Mouse (Mus musculus) gastrocnemius, postnatal 25 days (tissue): ENCODE results near the gene Zfp385b. TPM values are rescaled to one million over a fixed set of nuclear protein-coding genes. Genes with fewer than 3 reads are reported as not detected.

Source experiments
- DNase-seq: peaks from one replicate; pipeline ENCODE4 v3.0.0; 2022
- total RNA-seq, 2 experiments: library from RNA; stranded (reverse); gene quantifications; 1 replicate in 1 of 2; 2 replicates in 1 of 2; pipeline ENCODE4 v1.2.3; 2021

Gene Zfp385b
- total RNA-seq, 2 experiments from 2014 or later, result 3.7 to 15.2 TPM

- DNase-seq, result no peak
Observed at GRCm38 (mm10) chr2:77518693-77519092, 300.7 kb downstream of the Zfp385b start.

GRCm38 (mm10) chr2:77516606-77517005, 302.8 kb downstream of the Zfp385b start:
- DNase-seq, result no peak

DNA sequence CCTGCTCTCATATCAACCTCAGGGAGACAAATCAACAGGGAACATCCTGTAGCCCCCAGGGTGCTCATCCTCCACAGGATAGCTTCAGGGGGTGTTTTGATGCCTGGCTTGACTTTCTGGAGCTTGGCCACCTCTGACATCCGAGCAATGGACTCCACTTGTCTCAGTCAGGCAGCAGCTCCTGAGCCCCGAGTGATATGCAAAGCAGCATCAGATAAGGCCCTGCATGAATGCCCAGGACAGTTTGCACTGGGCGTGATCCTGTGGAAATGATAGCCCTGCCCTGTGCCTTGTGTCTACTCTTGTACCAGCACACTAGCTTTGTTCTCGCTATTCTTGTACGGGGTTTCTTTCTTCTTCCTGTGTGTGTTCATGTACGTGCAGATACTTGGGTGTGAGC, 303.8 kb downstream of the Zfp385b start:
- no peak for DNase-seq

GRCm38 (mm10) chr2:77515011-77515410, 304.4 kb downstream of the Zfp385b start:
- DNase-seq, result no peak

DNA sequence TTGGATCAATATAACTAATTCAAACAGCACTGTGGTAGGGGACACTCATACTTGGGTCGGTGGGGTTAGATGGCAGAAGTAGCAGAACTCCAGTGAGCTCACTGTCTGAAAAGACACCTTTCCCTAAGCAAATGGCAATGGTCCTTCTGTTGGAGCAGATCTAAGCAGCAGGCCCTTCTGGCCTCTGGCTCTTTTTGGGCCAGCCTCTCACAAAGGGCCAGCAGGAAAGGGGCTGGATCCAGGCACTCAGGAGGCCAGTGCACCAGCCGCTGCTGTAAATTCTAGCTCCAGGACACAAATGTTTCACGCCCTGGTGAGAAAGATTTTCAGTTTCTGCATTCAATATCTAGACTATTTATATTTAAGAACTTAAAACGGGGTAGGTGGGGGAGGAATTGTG, 305.0 kb downstream of the Zfp385b start:
- no peak for DNase-seq

DNA sequence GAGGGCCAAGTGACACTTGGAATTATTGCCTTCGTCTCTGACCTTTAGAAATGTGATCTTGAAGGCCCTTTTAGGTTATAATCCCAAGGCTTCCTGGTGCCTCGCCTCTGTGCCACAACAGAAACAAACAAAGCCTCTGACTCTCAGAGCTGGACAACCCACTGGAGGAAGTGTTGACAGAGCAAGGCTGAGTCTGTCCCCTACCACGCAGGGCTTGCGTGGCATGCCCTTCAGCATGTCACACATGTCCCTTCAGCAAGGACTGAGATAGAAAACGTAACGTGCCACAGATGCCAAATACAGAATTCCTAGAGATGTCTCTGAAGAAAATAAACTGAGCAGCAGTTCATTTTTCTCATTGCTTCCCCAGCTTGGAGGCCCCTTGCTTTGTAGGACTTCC, 310.7 kb downstream of the Zfp385b start:
- no peak for DNase-seq

DNA sequence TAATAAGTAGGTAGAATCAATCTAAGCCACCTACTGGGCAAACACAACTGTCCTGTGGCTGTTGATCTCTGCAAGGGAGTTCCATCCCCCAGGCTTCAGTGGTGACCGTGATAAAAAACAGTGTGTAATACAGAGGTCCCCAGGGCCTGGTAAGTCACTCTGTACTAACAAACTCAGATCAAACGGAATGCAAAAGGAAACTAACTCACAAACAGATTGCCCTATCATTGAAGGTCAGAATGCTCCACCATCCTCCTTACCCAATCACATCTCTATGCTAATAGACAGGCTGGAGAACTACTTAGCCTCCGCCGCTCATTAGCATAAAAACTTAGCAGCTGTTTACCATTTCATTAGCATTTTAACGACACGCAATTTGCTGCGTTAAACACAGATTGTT, 313.1 kb downstream of the Zfp385b start:
- DNase-seq, result no peak

GRCm38 (mm10) chr2:77505614-77506013, 313.8 kb downstream of the Zfp385b start:
- no peak for DNase-seq

DNA sequence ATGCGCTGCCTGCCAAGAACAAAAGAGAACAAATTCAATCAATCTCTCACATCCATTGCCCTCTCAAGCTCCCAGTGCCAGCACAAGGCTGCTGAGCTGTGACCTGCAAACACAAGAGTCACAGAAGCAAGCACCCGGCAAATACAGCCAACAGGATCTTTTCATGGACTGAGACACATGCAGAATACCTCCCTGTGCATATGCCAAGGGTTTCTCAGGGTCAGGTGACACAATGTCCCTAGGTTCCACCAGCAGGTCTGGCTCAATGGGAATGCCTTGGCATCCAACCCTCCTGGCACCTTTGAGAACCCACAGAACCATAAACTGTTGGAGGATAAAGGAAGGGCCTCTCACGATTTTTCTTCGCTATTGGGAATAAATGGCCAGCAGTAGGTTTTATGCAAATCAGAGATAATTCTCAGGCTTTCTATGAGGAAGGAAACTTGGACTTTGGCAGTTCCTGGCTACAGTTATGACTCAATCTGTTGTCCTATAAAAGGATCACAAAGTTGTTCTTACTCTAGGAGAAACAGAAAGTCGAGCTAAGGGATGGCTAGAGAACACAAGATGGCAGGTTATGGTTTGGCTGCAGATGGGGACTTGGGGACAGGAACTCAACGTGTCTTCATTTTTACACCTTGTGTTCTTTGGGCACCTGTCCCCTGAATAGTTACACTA, 315.6 kb downstream of the Zfp385b start:
- DNase-seq, result no peak

- no peak for DNase-seq
Observed at GRCm38 (mm10) chr2:77503217-77503616, 316.2 kb downstream of the Zfp385b start.

DNA sequence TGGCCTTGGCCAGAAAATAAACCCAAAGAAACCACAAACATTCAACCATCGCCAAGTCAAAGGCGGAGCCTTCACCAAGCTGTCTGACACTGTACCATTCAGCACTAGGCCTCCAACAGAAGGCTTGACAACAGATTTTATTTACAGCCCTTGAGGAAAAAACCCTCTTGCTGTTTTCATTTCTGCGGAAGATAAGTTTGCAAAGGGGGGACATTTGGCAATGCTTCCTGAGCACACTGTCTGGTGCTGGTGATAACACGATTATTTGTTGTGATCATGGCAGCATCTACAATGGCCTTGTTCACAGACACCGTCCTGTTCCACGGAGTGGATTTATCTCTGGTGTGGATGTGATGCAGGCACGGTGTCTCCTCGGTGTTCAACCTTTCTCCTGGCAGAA, 317.0 kb downstream of the Zfp385b start:
- no peak for DNase-seq

GRCm38 (mm10) chr2:77500480-77500879, 319.0 kb downstream of the Zfp385b start:
- DNase-seq, result no peak

GRCm38 (mm10) chr2:77498379-77498778, 321.1 kb downstream of the Zfp385b start:
- DNase-seq, result no peak

GRCm38 (mm10) chr2:77497942-77498341, 321.5 kb downstream of the Zfp385b start:
- no peak for DNase-seq

- DNase-seq, result no peak
Observed at GRCm38 (mm10) chr2:77496071-77496470, 323.4 kb downstream of the Zfp385b start.

GRCm38 (mm10) chr2:77495344-77495743, 324.1 kb downstream of the Zfp385b start:
- no peak for DNase-seq

DNA sequence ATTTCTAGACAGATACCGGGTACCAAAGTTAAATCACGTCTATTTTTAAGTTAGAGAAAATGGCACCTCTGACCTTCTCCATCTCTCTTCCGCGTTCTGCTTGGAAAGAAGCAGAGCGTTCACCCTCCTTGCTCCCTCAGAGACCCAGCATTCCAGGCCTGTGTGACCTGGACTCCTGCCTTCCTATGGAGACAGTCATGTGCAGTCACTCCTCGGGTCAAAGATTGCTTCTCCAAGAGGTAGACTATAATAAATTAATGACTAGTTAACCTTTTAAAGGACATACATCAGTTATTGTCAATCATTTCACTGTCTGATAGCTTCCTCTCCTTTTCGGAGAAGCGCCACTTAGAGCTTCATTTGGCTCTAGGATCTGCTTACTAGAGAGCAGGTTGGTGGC, 325.7 kb downstream of the Zfp385b start:
- DNase-seq, result no peak

DNA sequence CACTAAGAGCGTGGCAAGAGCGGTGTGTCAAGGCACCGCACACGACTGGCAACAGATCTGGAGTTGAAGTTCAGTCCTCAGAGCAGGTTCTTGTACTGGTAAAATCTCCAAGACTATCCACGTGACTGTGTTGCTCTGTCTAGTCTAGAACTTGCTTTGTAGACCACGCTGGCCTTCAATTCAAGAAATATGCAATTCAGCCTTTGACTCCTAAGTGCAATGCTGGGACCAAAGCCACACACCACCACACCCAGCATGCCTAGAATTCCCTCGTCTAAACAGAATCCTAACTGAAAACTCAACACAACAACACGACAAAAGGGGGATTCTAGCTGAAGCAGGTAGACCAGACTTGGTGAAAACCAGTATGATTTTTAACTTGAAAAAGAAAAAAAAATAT, 332.3 kb downstream of the Zfp385b start:
- DNase-seq, result no peak

DNA sequence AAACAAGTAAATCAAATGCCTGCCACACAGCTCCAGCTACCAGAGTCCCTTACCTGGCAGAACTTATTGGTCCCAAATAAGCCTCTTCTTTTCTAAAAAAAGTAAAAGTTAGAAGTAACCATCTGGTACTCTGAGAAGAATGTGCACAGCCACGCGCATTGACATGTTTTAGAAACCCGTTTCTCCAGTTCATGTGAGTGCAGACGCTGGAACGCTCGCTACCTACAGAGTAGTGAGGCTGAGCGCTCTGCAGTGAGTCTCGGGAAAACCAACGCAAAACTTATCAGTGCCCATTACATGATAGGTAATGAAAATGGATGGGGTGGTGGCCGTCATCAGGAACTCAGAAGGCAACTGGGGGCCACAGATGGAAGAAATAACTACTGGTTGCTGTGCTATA, 338.2 kb downstream of the Zfp385b start:
- no peak for DNase-seq

- no peak for DNase-seq
Observed at GRCm38 (mm10) chr2:77477536-77477935, 341.9 kb downstream of the Zfp385b start.

- DNase-seq, result no peak
Observed at GRCm38 (mm10) chr2:77476444-77476843, 343.0 kb downstream of the Zfp385b start.

- no peak for DNase-seq
Observed at GRCm38 (mm10) chr2:77472254-77472837, 347.1 kb downstream of the Zfp385b start.

DNA sequence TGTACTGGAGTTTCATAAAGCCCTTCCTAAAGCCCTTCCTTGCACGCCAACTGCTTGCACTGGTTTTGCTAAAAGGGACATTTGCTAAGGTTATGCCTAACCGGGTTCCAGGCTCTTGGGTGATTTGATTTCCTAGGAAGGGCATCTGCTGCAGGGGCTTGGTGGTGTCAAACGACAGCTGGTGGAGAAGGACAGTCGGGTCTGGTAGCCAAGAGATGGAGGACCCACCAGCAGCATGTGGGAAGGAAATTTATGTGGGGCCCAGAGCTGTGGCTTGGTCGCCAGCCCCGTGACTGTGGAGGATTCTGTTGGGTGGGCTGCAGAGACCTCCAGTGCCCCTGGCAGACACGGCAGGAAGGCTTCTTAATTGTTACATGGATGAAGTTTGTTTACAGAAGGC, 348.7 kb downstream of the Zfp385b start:
- DNase-seq, result no peak

- DNase-seq, result no peak
Observed at GRCm38 (mm10) chr2:77461413-77461812, 358.0 kb downstream of the Zfp385b start.
